Mouse (Mus musculus) NIH3T3 (cell line): Measurements from ENCODE around the gene Scaf11.
"Not testable (repeated sequence)": the region's sequence is repeated elsewhere in the genome, so short reads cannot be mapped to it uniquely, and the experiment has no call there.

Experiments
- DNase-seq: peaks from one replicate; pipeline ENCODE4 v3.0.0-alpha.2; 2012; ENCODE audit warnings: low read depth

Gene Scaf11

DNA sequence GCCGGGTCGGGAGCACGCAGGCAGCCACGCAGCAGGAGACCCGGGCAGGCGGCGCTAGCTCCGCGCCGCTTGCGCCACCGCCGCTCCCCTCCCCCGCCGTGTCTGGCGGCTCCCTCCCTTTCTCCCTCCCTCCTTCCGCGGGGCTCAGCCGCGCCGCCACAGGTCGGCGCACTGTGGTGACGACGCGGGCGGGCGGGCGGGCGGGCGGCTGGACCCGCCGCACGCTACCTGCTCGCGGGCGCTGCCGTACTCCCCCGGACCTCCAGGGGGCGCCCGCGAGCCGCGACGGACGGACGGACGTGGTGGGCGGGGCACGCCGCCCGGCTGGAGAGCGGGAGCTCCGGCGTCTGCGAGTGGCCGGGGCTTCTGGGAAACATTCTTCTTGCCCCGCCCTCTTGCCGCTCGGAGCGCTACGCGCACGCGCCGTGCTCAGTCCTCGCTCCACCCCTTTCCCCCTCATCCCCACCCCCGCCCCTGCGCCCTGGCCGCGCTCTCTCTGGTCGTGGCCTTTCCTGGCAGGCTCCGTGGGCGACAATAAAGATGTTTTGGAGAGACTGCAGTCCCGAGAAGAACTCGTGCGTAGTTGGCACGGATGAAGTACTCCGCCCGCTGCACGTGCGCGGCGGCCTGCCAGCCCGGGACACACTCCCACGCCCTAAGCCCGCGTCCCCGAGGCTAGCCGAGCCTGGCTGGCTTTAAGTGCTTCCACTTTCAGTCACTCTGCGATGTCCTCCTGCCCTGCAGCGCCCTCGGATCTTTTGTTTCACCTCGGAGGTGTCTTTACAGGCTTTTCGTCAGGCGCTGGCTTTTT lies at the start of gene Scaf11:
Gene Scaf11, minus strand, starts transcription at position 114 of the 811 bp plus-strand sequence.
- DNase-seq: peak; percentile 98

- peak; percentile 86 for DNase-seq
Observed at GRCm38 (mm10) chr15:96507097-96507840, 46.6 kb upstream of the Scaf11 start.

GRCm38 (mm10) chr15:96497646-96498045 lies 37.0 kb upstream of the Scaf11 start:
- DNase-seq: no peak

DNA sequence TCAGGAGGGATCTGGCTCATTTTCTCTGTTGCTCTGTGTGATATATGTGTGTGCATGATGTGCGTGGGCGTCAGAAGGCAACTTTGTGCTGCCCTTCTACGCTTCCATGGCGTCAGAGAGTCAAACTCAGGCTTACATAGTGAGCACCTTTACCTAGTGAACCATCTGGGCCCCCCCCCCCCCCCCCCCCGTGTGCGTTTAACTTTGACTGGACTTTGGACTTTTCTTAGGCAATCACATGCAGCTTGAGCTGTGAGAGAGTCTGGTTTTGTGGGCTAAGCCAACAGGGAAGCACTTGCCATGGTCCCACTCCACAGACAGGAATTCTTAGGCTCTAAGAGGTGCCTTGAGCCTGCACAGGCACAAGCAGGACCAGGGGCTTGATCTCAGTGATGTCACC lies 33.6 kb upstream of the Scaf11 start:
- DNase-seq: no peak

- DNase-seq: no peak
Observed at GRCm38 (mm10) chr15:96493573-96493972, 32.9 kb upstream of the Scaf11 start.

DNA sequence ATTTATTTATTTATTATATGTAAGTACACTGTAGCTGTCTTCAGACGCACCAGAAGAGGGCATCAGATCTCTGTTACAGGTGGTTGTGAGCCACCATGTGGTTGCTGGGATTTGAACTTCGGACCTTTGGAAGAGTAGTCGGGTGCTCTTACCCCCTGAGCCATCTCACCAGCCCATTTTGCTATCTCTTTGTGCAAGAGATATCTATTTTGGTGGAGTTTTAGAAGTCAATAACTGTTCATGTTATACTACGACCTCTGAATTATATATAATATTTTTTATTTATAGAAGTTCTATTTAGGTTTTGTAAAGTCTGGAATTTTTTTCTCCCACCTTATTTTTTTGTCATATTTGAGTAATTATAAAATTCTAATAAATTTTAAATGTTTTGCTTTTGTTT lies 32.3 kb upstream of the Scaf11 start:
- DNase-seq: not testable (repeated sequence)

GRCm38 (mm10) chr15:96491861-96492641 lies 31.4 kb upstream of the Scaf11 start:
- DNase-seq: no peak

DNA sequence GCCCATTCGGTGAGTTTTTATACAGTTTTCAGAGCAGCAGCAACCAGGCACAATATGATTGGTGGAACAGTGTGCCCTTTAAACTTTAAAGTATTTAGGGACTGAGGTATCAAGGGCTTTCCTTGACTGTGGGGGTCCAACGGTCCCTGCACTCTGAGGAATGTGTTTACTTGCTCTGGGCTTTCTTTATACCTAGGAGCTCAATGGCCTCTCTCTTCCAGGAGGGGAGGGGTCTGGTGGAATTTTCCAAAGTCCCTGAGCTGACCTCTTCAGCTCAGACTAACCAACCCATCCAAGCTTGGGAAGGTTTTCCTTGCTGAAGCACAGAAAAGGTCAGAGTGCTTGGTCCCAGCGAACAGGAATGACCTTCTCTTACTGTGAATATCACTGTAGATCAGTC lies 30.8 kb upstream of the Scaf11 start:
- no peak for DNase-seq

DNA sequence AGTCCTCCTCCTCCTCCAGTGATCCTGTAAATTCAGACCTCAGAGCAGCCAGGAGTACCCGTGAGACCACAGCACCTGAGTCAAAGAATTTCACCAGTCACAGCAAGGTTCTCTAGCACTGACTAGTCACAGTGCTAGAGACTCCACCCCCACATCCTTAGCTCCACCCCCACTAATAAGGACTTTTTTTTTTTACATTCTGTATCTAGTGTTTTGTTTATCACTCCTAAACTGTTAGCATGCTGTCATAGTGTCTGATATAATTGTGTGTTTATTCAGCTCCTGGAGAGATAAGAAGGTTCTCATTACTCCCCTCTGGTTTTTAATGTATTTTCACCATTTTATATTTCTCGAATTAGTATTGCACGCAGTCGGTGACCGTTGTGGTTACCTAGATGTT lies 29.5 kb upstream of the Scaf11 start:
- no peak for DNase-seq

DNA sequence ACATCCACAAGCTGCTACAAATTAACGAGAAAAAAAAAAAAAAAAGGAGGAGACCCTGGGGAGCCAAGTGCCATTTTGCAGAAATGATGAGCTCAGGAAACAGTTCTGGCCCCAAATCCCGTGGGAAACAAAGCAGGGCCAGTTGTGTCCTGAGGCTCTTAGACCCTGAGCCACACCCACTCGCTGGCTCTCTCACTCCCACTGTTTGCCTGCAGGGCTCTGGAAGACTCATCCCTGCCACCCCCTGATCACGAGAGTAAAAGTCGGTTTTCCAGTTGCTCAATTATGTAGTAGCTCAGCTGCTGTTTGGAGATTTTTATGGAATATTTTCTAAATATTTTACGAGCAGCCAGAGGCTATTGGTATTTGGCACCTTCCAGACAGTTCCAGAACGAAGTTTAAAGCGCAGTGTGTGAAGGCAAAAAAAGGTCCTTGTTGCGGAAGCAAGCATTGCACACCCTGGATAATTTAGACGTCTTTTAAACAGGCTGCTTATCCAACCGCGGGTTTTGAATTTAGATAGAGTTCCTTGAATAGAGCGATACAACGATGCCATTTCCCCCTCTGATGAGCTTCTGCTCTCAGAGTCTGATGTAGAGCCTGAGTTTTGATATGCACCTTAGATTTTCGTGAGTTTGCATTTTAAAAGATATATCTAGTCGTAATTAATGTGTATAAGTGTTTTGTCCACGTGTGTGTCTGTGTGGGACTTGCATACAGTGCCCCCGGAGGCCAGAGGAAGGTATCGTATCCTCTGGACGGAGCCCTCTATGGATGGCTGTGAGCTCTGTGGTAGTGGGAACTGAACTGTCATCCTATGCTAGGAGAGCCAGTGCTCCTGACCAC lies 28.5 kb upstream of the Scaf11 start:
- peak; percentile 66 for DNase-seq

- DNase-seq: no peak
Observed at GRCm38 (mm10) chr15:96487066-96487698, 26.5 kb upstream of the Scaf11 start.

- DNase-seq: peak; percentile 74
Observed at GRCm38 (mm10) chr15:96480822-96481221, 20.2 kb upstream of the Scaf11 start.

GRCm38 (mm10) chr15:96478006-96478405 lies 17.4 kb upstream of the Scaf11 start:
- no peak for DNase-seq

- peak; percentile 92 for DNase-seq
Observed at GRCm38 (mm10) chr15:96476359-96476758, 15.7 kb upstream of the Scaf11 start.

- no peak for DNase-seq
Observed at GRCm38 (mm10) chr15:96475571-96475972, 14.9 kb upstream of the Scaf11 start.

DNA sequence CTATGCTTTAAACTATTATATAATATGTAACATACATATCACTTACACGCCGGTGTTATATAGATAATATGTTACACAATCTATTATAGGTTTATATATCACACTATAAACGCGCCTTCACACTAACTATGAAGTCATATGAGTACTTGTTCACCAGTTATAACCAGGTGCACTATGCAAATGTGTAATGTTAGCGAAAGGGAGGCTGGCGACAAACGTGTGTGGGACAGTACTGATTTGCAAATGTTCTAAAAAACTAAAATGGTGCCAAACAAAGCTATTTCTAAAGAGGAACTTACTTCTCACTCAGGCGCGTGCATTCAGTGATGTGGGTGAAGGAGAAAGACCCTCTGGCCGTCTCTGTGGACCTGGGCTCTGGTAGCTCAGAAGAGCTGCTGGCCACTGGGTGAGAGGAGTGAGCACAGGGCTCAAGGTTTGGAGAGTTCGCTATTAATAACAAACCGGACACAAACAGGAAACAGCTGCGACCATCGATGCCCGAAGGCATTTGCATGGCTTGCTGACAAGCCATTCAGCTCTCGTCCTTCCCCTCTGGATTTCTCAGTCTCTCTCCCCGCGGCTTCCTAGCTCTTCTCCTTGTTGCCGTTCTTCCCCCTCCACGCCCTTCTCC lies 13.8 kb upstream of the Scaf11 start:
- no peak for DNase-seq

- DNase-seq: no peak
Observed at GRCm38 (mm10) chr15:96473920-96474319, 13.3 kb upstream of the Scaf11 start.

GRCm38 (mm10) chr15:96468316-96468715 lies 7.7 kb upstream of the Scaf11 start:
- no peak for DNase-seq

GRCm38 (mm10) chr15:96467844-96468243 lies 7.2 kb upstream of the Scaf11 start:
- DNase-seq: no peak

GRCm38 (mm10) chr15:96466362-96466903 lies 5.8 kb upstream of the Scaf11 start:
- DNase-seq: no peak
